Mouse (Mus musculus) E14TG2a.4 (cell line): ENCODE data around the gene M1ap.

Source experiments
- CTCF ChIP-seq: conservative IDR thresholded peaks from 2 replicates; pipeline ENCODE4 v1.5.1; 2014; ENCODE audit warnings: low read length
- POU5F1 ChIP-seq: IDR thresholded peaks from 2 replicates; pipeline ENCODE4 v1.6.1; 2014; ENCODE audit warnings: low read length, borderline replicate concordance

DNA sequence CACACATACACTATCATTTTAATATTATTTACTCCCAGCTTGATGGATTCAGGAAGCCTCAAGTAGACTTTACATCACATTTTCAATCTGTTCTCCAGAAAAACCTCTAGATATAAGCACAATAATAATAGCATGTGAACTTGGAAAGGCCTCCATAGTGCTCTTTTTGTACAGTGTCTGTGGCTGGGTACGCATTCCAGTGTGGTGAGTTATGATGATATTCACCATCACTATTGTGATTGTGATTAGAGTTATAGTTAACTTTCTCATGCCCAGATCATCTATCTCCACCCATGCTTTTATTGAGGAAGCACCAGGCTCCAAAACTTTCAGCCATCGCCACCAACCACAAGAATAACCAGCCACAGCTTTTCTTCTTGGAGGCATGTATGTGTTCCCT lies 77.1 kb downstream of the M1ap start:
- TF ChIP-seq CTCF: no peak
- TF ChIP-seq POU5F1: no peak
